Mouse (Mus musculus): ENCODE measurements around the gene Tspan3.
A peak's percentile ranks its signal among the peaks of the same experiment; 100 is the strongest.

The Tspan3 gene

GRCm38 (mm10) chr9:56165377-56165776, at the start of gene Tspan3:
TSS of gene Tspan3 (minus strand) at chr9:56165477.
- DNase-seq (ENCODE audit: low spot score in 2 of 2) = no peak

DNA sequence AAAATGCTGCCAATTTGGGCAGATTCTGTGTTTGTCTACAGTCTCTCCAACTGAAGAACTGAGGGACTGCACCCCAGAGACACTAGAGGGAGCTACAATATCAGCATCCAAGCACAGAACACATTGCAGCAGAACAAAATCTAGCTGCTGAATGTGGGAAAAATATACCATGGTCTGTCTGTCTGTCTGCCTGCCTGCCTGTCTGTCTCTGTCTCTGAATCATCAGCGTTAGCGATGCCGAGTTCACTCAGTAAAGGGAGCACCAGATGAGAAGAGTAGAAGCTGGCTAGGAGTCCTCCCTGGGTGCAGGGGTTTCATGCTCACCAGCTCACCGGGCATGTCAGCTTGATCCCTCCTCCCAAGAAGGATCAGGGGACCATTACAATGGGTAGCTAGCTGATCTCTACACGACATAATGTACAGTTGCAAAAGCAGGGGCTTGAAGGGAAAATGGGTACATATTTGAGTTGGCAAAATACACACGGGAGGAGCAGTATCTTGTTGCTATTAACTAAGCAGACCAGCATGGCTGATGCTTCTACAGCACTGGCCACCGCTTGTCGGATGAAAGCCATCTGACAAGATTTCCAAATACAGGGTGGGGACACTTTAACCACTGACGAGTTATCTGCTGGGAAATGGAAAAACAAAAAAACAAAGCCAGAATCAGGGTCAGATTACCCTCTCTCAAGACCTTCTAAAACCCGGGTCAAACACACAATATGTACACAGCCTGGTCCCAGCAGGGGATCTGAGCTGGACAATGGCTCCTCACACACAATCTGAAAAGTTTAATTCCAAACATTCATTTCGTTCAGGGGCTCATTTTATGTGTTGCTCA, 48.4 kb upstream of the Tspan3 start:
- DNase-seq (ENCODE audit: low spot score in 2 of 2) = no peak

DNA sequence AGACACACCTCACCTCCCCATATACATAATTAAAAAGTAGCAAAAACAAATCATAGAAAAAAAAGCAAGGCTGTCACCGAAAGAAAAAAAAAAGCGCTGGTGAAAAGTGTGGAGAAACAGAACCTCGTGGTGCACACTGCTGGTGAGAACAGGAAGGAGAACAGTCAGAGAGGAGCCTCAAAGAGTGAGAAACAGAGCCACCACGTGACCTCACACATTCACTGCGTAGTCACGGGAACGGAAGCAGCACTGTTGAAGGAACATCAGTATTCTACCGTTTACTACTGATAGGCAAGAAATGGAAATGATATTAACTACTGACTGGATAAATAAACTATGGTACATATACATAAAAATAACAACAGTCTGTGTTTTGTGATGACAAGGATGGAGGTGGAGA, 43.5 kb upstream of the Tspan3 start:
- no peak for DNase-seq (ENCODE audit: low spot score in 2 of 2)

DNA sequence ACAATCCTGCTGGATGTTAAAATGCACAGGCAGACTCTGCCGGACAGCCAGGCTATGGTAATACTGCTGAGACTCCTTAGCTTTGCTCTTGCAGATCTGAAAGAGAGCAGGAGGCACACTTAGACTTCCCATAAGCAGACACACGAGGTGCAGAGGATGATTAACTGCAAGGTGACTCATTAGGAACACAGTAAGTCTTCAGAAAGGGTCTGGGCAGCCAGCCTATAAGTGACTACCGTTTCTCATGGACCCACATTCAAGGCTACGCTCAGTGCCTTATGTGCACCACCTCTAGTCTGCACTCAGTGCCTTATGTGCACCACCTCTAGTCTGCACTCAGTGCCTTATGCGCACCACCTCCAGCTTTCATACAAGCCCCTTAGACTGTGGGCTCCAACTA, 42.2 kb upstream of the Tspan3 start:
- no peak for DNase-seq (ENCODE audit: low spot score in 2 of 2)

DNA sequence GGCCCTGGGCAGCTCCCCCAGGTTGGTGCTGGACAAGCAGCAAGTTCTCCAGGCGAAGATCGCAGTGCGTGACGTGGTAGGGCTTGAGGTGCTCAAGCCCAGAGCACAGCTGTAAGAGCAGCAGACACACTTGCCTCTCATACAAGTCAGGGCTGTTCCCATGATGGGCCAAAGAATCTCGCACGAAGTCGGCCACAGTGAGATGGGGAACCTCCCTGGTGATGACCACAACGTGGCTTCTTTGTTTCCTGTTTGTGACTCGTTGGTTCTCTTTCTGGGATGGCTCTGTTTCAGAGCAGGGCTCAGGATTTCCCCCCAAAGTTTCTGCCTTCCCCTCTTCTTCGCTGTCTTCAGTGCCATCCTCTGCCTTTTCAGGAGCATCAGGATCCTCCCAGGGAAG, 41.8 kb upstream of the Tspan3 start:
- DNase-seq (ENCODE audit: low spot score in 2 of 2) = no peak

DNA sequence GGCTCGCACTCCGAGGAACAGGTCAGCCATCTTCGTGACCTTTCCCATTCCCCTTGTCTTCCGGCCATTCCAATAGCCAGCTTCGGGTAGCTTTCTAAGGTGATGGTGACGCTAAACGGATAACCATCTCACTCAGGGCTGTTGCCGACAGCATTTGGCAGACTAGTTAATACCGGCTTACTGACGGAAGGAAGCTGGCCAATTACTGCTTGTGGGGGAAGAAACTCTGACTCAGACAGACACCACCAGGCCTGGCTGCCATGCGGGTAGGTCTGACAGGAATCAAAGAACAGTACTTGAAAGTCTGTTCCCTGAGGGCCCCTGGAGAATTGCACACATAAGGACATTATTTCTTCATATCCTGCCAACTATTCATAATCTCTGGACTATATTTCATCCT, 40.1 kb upstream of the Tspan3 start:
- no peak for DNase-seq (ENCODE audit: low spot score in 2 of 2)

GRCm38 (mm10) chr9:56204316-56204715, 39.0 kb upstream of the Tspan3 start:
- no peak for DNase-seq (ENCODE audit: low spot score in 2 of 2)

GRCm38 (mm10) chr9:56200645-56201314, 35.5 kb upstream of the Tspan3 start:
- peak; percentile 50 to 86 for DNase-seq (ENCODE audit: low spot score in 2 of 2)

GRCm38 (mm10) chr9:56200200-56200599, 34.9 kb upstream of the Tspan3 start:
- no peak for DNase-seq (ENCODE audit: low spot score in 2 of 2)

GRCm38 (mm10) chr9:56196921-56197320, 31.6 kb upstream of the Tspan3 start:
- DNase-seq (ENCODE audit: low spot score in 2 of 2) = no peak

DNA sequence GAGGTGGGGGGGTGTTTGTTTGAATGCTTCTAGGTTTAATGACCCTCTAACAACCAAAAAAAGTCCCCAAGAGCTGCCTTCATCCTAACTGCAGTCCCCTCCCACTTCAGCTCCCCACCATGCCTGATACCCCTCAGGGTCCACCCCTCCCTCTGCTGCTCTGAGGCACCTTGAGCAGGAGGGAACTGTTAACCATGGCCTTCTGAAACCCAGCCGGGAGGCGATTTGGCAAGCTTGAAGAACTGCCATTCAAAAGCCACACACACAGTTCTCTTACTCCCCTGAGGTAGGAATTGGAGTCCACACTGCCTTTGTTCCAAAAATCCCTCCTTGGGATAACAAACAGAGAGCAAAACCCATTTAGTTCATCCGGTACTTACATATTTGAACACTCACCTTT, 29.9 kb upstream of the Tspan3 start:
- no peak for DNase-seq (ENCODE audit: low spot score in 2 of 2)

DNA sequence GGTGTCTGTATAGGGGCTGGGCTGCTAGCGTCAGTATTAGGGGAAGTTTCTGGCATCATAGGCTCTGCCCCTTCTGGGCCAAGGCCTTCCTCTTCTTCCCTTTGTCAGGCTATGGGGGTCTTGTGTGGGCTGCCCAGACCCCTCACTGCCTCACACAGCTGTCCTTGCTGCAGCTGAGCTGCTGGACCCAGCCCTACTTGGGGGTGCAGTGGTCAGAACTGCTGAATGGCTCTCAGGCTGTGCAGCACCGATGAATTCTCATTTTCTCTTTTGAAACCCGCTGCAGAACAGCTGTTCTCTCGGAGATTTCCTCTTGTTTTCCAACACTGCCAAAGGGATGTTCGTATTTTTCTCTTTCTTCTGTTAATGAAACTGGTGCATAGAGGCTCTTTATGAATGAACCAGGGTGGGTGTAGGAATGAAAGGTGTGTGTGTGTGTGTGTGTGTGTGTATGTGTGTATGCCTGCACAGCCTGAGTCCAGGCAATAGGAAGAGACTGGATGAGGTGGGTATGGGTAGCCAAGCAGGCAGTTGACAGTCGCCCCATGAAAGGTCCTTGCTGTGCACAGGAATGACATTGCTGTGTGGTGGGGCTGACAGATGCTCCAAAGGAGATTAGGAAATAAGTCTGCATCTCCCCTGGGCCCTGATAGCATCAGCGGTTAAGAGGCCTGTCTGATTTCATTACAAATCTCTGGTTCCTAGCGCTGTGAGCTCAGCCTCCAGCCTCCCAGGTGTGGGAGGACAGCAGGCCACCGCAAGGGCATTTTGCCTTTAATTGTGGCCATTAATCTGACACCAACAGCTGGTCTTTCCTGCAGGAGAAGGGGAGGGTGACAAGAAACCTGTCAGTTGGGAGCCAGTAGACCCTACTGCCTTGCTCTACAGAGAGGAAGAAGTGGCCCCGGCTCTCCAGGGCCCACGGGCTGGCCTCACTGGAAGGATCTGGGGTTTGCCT, 26.5 kb upstream of the Tspan3 start:
- DNase-seq (ENCODE audit: low spot score in 2 of 2) = no peak

- no peak for DNase-seq (ENCODE audit: low spot score in 2 of 2)
These were observed 15.0 kb upstream of the Tspan3 start for GRCm38 (mm10) chr9:56180118-56180781.

GRCm38 (mm10) chr9:56179416-56180117, 14.3 kb upstream of the Tspan3 start:
- DNase-seq (ENCODE audit: low spot score in 2 of 2) = no peak

- no peak for DNase-seq (ENCODE audit: low spot score in 2 of 2)
These were observed 12.1 kb upstream of the Tspan3 start for GRCm38 (mm10) chr9:56177354-56177753.

GRCm38 (mm10) chr9:56175316-56175715, 10.0 kb upstream of the Tspan3 start:
- no peak for DNase-seq (ENCODE audit: low spot score in 2 of 2)

DNA sequence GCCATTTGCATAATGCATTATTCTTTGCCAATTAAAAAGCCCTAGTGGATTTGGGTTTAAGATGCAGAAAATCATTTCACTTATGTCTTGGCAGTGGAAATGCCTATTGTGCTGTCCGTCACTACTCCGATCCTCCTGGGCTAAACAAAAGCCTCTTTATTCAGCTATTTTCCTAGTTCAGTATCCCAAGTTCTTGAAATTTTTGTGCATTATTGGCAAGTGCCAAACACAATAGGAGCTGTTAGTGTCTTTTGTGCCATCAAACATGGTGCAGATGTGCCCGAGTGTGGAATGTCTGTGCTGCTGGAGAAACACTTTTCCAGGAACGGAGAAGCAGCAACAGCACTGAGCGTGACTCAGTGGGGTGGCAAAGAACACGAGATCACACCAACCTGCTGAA, 2.4 kb upstream of the Tspan3 start:
- no peak for DNase-seq (ENCODE audit: low spot score in 2 of 2)

DNA sequence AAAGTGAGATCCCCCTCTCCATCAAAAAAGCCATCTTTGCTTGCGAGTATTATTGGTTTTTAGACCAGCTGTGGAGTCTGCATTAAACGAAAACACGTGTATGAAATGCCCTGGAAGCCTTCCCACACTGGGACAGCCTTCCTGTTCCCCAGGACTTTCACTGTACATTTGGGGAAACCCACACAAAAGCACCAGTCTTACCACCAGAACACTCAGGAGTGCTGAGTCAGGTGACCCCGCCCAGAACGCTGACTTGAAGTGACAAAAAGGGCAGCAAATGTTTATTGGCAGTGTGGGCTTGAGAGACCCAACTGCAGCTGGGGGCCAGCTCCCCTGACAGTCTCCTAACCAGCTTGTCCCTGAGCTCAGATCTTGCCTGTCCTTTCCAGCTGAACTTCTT, 884 bp upstream of the Tspan3 start:
- DNase-seq (ENCODE audit: low spot score in 2 of 2) = no peak

DNA sequence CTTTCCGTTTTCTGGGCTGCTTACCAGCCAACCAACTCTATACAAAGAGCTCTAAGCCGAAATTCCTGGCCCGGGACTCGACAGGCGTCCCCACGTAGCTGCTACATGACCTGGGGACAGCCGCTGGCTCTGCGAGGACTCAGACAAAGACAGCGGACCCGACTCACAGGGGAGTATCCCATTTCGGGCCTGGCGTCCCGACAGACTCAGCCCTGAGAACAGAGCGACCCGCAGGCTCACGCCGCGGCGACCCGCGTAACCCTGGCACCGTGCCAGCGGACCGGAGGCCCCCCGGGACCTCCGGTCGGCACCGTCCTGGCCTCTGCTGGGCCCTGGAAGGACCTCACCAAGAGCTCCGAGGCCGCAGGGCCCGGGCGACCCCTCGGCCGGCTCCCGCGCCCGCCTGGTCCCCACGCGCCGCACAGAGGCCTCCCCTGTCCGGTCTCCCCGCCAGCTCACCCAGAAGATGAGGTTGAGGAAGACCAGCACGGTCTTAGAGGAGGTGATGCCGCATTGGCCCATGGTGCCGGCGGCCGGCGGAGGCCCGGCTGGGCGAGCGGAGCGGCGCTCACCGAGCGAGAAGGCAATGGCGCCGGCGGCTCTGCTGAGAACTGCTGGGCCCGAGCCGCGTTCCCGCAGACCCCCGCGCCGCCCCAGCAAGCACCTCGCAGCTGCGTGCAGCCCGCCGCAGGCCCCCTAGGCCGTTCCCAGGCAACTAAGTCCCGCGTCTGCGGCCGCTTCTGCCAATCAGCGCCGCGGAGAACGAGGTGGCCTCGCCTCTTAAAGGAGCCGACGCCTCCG, 4.7 kb downstream of the Tspan3 start:
- peak; percentile 59 to 80 for DNase-seq (ENCODE audit: low spot score in 2 of 2)

- no peak for DNase-seq (ENCODE audit: low spot score in 2 of 2)
These were observed 5.8 kb downstream of the Tspan3 start for GRCm38 (mm10) chr9:56159456-56159855.

Data from spleen, postnatal 10 days (tissue).